Mouse (Mus musculus) heart, adult 2 months (tissue): ENCODE results near the gene P2ry12. TPM values are rescaled to one million over a fixed set of nuclear protein-coding genes. Genes with fewer than 3 reads are reported as not detected.

ENCODE experiments used
- DNase-seq, 2 experiments: peaks; one replicate each; pipeline ENCODE4 v3.0.0; 2021
- H3K27ac ChIP-seq: fragments of 200-600 bp; 2 replicates; pipeline ENCODE4 v1.8.1; 2022
- H3K27me3 ChIP-seq: fragments of 200-500 bp; 2 replicates; pipeline ENCODE4 v1.6.1; 2012; ENCODE audit warnings: mild to moderate bottlenecking, low read length, inconsistent platforms, mixed read lengths; ENCODE audit not compliant: control insufficient read depth, insufficient read depth
- H3K36me3 ChIP-seq: fragments of 200-500 bp; 2 replicates; pipeline ENCODE4 v1.6.1; 2012; ENCODE audit warnings: low read length, inconsistent platforms; ENCODE audit not compliant: control insufficient read depth, insufficient read depth
- H3K4me1 ChIP-seq: fragments of 200-500 bp; 2 replicates; pipeline ENCODE4 v1.6.1; 2011; ENCODE audit warnings: low read length; ENCODE audit not compliant: control insufficient read depth, insufficient read depth
- H3K4me3 ChIP-seq: fragments of 200-600 bp; 2 replicates; pipeline ENCODE4 v1.8.1; 2022
- H3K79me2 ChIP-seq: fragments of 200-500 bp; replicated peaks from 2 replicates; pipeline ENCODE4 v1.6.1; 2012; ENCODE audit warnings: mild to moderate bottlenecking, inconsistent platforms, low read length, moderate library complexity, mixed read lengths; ENCODE audit not compliant: control insufficient read depth, insufficient read depth
- H3K9ac ChIP-seq: fragments of 200-500 bp; 2 replicates; pipeline ENCODE4 v1.6.1; 2012; ENCODE audit warnings: low read depth, mild to moderate bottlenecking, control low read depth, inconsistent platforms, low read length, mixed read lengths
- CTCF ChIP-seq: fragments of 200-600 bp; IDR thresholded peaks from 2 replicates; pipeline ENCODE4 v1.8.1; 2022; ENCODE audit warnings: antibody characterized with exemption, mild to moderate bottlenecking, moderate library complexity
- EP300 ChIP-seq: fragments of 200-500 bp; IDR thresholded peaks from 2 replicates; pipeline ENCODE4 v1.6.1; 2011; ENCODE audit warnings: low read depth, low read length, control low read depth; ENCODE audit not compliant: insufficient read depth
- POLR2A ChIP-seq: fragments of 200-500 bp; IDR thresholded peaks from 2 replicates; pipeline ENCODE4 v1.6.1; 2011; ENCODE audit warnings: mild to moderate bottlenecking, low read depth, low read length, control low read depth; ENCODE audit not compliant: insufficient read depth
- WGBS: fragments of 180-500 bp; shearing (Covaris S2); methylation state at CpG from one replicate; pipeline ENCODE4 v1.1.7; 2018; 5-methylcytosine and 5-hydroxymethylcytosine counted together
- intact Hi-C: fragments of 180-260 bp; cut with DNase I; formaldehyde crosslinking; loops from one replicate; pipeline ENCODE4 v1.15.1; 2025
- polyA plus RNA-seq: library from polyadenylated mRNA; depleted of rRNA; stranded (reverse); fragments of >200 nt; gene quantifications from 2 replicates; pipeline ENCODE4 v1.2.3, GENCODE M21; 2012
- total RNA-seq, 2 experiments: library from RNA; stranded (reverse); gene quantifications; 2 replicates each; pipeline ENCODE4 v1.2.3; 2021

Gene P2ry12
- total and polyA plus RNA-seq, 3 experiments, result 2.0 to 6.4 (median 4.1) TPM

- no peak overlapping the region for H3K4me3 ChIP-seq
- peaks cover 3% of the 10 kb centered on the region for H3K4me1 ChIP-seq
- H3K79me2 ChIP-seq, result no peaks in the 10 kb centered on the region
- no peak overlapping the region for H3K27ac ChIP-seq
- no peak for DNase-seq
- no peaks in the 10 kb centered on the region for H3K27me3 ChIP-seq
- intact Hi-C loops, result no loop called here
- no peak overlapping the region for H3K9ac ChIP-seq
- 96% methylated on average over 9 of the region's 9 CpGs for WGBS
- H3K36me3 ChIP-seq, result peaks cover 3% of the 10 kb centered on the region; the same call in 1 of the 2 replicates
- TF ChIP-seq EP300 (no peak), POLR2A (no peak)
Measured at GRCm38 (mm10) chr3:59227696-59228095, 35.0 kb downstream of the P2ry12 start.

GRCm38 (mm10) chr3:59225411-59225810 is 37.3 kb downstream of the P2ry12 start:
- DNase-seq, result no peak
- Histone ChIP-seq H3K27ac (no peak overlapping the region), H3K36me3 (peaks cover 3% of the 10 kb centered on the region; the same call in 1 of the 2 replicates), H3K79me2 (no peaks in the 10 kb centered on the region), H3K4me3 (no peak overlapping the region), H3K27me3 (no peaks in the 10 kb centered on the region), H3K4me1 (peaks cover 3% of the 10 kb centered on the region), H3K9ac (no peak overlapping the region)
- TF ChIP-seq POLR2A (no peak), EP300 (no peak), CTCF (no peak)
- intact Hi-C loops, result no loop called here

- H3K36me3 ChIP-seq, result no peaks in the 10 kb centered on the region
- no peak overlapping the region for H3K9ac ChIP-seq
- no peak overlapping the region for H3K4me3 ChIP-seq
- no peak for DNase-seq
- WGBS, result 84% methylated on average over 2 of the region's 2 CpGs
- intact Hi-C loops, result no loop called here
- no peak overlapping the region for H3K27ac ChIP-seq
- H3K27me3 ChIP-seq, result no peaks in the 10 kb centered on the region
- H3K79me2 ChIP-seq, result no peaks in the 10 kb centered on the region
- TF ChIP-seq EP300 (no peak), CTCF (no peak), POLR2A (no peak)
- H3K4me1 ChIP-seq, result 0 out of 2 replicates have a peak, but pooled peaks cover 2% of the 10 kb centered on the region
Measured at GRCm38 (mm10) chr3:59222303-59222702, 40.4 kb downstream of the P2ry12 start.

GRCm38 (mm10) chr3:59219326-59219725 is 43.3 kb downstream of the P2ry12 start:
- no peaks in the 10 kb centered on the region for H3K27me3 ChIP-seq
- no peak overlapping the region for H3K9ac ChIP-seq
- no peak for DNase-seq
- H3K4me1 ChIP-seq, result 0 out of 2 replicates have a peak, but pooled peaks cover 2% of the 10 kb centered on the region
- H3K79me2 ChIP-seq, result no peaks in the 10 kb centered on the region
- H3K4me3 ChIP-seq, result no peak overlapping the region
- TF ChIP-seq EP300, result no peak
- TF ChIP-seq CTCF, result no peak
- TF ChIP-seq POLR2A, result no peak
- WGBS, result 63% methylated on average over 2 of the region's 2 CpGs
- H3K36me3 ChIP-seq, result no peaks in the 10 kb centered on the region
- intact Hi-C loops, result no loop called here
- H3K27ac ChIP-seq, result no peak overlapping the region

- no peak for TF ChIP-seq POLR2A
- TF ChIP-seq EP300, result no peak
- TF ChIP-seq CTCF, result no peak
- H3K4me1 ChIP-seq, result peaks cover 2% of the 10 kb centered on the region; the same call in 1 of the 2 replicates
- H3K36me3 ChIP-seq, result no peaks in the 10 kb centered on the region
- intact Hi-C loops, result no loop called here
- H3K27ac ChIP-seq, result no peak overlapping the region
- H3K9ac ChIP-seq, result no peak overlapping the region
- H3K27me3 ChIP-seq, result no peaks in the 10 kb centered on the region
- H3K4me3 ChIP-seq, result no peak overlapping the region
- 84% methylated on average over 10 of the region's 10 CpGs for WGBS
- no peak for DNase-seq
- no peaks in the 10 kb centered on the region for H3K79me2 ChIP-seq
Measured at GRCm38 (mm10) chr3:59217211-59217610, 45.5 kb downstream of the P2ry12 start.

GRCm38 (mm10) chr3:59212404-59212803 is 50.3 kb downstream of the P2ry12 start:
- no peak overlapping the region for H3K4me3 ChIP-seq
- no peak overlapping the region for H3K9ac ChIP-seq
- H3K79me2 ChIP-seq, result no peaks in the 10 kb centered on the region
- no peak overlapping the region for H3K27ac ChIP-seq
- H3K36me3 ChIP-seq, result no peaks in the 10 kb centered on the region
- intact Hi-C loops, result no loop called here
- no peaks in the 10 kb centered on the region for H3K27me3 ChIP-seq
- DNase-seq, result no peak
- no peak for TF ChIP-seq EP300
- TF ChIP-seq CTCF, result no peak
- no peak for TF ChIP-seq POLR2A
- H3K4me1 ChIP-seq, result no peaks in the 10 kb centered on the region; the same call in 1 of the 2 replicates
